Mouse (Mus musculus) ES-Bruce4 (cell line): ENCODE measurements around the gene Ippk.

ENCODE experiments used
- CTCF ChIP-seq: IDR thresholded peaks from one replicate; pipeline ENCODE4 v1.8.1; 2011; ENCODE audit warnings: low read depth, low read length
- EP300 ChIP-seq: IDR thresholded peaks from 2 replicates; pipeline ENCODE4 v1.6.1; 2011; ENCODE audit warnings: low read depth, low read length; ENCODE audit not compliant: insufficient read depth

DNA sequence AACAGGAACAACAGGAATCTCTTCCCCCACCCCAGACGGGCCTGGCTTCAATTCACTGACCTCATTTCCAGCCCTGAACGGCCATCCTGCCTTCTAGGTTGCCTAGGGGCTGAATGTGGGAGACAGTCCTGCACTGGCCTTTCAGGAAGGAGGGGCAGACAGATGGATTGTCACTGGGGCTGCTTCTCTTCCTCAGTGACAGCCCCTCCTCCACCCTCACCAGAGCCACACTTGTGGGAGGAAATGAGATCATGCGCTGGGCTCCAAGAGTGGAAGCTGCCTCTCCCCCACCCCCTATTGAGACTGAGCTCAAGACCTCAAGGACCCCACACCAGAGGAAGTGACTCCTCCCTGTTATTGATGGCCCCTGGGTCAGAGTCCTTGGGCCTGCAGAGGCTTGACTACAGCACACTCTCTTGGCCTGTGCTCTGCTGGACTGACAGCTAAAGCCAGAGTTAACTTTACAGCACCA lies 49.6 kb upstream of the Ippk start:
- no peak for TF ChIP-seq CTCF
- no peak for TF ChIP-seq EP300
